Mouse (Mus musculus) heart, postnatal 0 days (tissue): ENCODE results near the gene Sowahb.

ENCODE experiments used
- CTCF ChIP-seq: IDR thresholded peaks from 2 replicates; pipeline ENCODE4 v1.5.1; 2016; ENCODE audit warnings: antibody characterized with exemption, control low read depth, low read depth
- EP300 ChIP-seq: IDR thresholded peaks from 2 replicates; pipeline ENCODE4 v1.6.1; 2016; ENCODE audit warnings: antibody characterized with exemption, low read depth

DNA sequence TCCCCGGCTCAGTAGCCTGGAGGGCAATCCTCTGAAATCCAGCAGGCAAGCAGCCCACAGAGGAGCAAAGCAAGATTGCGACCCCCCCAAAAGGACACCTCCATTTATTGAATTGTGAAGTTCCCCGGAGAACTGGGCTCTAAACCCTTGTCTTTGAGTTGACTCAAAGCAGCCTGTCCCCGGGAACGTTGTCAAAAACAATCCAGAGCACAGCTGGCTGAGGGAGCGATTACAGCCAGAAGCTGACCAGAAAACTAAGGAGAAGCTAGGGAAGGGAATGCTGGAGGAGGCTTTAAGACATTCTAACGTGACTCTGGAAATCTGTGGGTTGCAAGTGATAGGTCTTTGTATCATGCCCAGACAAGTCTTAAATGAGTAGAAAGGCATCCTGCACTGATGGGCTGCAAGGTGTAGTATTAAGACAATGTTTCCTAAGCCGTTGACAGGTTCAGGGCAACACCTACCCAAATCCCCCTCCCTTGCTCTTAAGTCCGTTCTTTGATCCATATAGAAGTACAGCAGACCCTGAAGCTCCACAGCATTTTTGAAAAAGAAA, 17.6 kb downstream of the Sowahb start:
- TF ChIP-seq CTCF (no peak), EP300 (no peak)
